Mouse (Mus musculus): ENCODE measurements around the gene Trabd2b.

The Trabd2b gene

GRCm38 (mm10) chr4:114647689-114648088, 241.2 kb downstream of the Trabd2b start:
- DNase-seq (ENCODE audit: low spot score in 2 of 2), result no peak

GRCm38 (mm10) chr4:114648532-114649074, 242.1 kb downstream of the Trabd2b start:
- DNase-seq (ENCODE audit: low spot score in 2 of 2), result no peak

- no peak for DNase-seq (ENCODE audit: low spot score in 2 of 2)
These were observed 244.0 kb downstream of the Trabd2b start for GRCm38 (mm10) chr4:114650551-114650950.

GRCm38 (mm10) chr4:114651007-114651406, 244.5 kb downstream of the Trabd2b start:
- no peak for DNase-seq (ENCODE audit: low spot score in 2 of 2)

- DNase-seq (ENCODE audit: low spot score in 2 of 2), result peak in 1 of 2 experiments; percentile 30
These were observed 245.1 kb downstream of the Trabd2b start for GRCm38 (mm10) chr4:114651606-114652005.

GRCm38 (mm10) chr4:114652400-114652799, 245.9 kb downstream of the Trabd2b start:
- DNase-seq (ENCODE audit: low spot score in 2 of 2), result peak in 1 of 2 experiments; percentile 11

- no peak for DNase-seq (ENCODE audit: low spot score in 2 of 2)
These were observed 251.4 kb downstream of the Trabd2b start for GRCm38 (mm10) chr4:114657933-114658332.

- DNase-seq (ENCODE audit: low spot score in 2 of 2), result no peak
These were observed 253.4 kb downstream of the Trabd2b start for GRCm38 (mm10) chr4:114659876-114660275.

GRCm38 (mm10) chr4:114664063-114665036, 257.8 kb downstream of the Trabd2b start:
- DNase-seq (ENCODE audit: low spot score in 2 of 2), result peak; percentile 21 to 35
